Mouse (Mus musculus): ENCODE measurements at regions not wholly inside any gene's neighbourhood (a gene's known extent, or its start where the extent isn't known, plus 50 kb on each side); places are given as distances from the start of the nearest gene placed in this dataset.

DNA sequence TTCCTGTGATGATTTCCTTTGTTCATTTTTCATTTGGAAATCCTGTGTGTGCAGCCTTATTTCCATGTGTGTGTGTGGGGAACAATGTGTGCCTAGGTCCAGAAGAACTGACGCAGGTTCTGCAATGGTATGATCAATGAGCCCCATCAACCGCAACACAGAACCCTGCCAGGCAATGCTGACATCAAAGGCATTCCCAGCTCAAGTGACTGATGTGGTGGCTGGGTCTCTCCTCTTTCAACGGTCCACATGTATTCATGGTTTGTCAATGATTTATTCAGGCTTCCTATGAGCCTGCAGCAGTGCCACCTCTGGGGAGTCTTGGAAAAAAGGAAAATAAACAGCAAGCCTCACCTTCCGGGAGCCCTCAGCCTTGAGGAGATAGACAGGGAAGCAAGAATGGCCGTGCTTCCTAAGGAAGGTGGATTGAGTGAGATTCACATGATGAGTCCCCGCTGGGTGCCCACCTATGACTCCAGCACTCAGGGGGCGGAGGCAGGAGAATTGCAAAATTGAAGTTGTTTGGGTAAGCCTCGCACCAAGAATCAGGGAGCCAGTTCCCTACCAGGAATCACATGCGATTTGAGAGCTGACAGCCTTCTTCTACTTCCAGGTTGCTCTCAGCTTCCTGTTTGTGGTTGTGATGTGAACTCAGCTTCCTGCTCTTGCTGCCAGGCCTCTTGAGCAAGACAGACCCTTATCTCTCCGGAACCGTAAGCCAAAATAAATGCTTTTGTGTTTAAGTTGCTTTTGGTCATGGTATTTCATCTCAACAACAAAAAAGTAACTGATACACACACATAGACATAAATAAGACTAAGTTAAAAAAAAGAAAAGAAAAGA is 61.2 kb upstream of the Hk2 start:
- TF ChIP-seq CTCF (IDR thresholded peaks at IDR 0.05; ENCODE audit: low read depth): no peak
- no peak for TF ChIP-seq EP300 (IDR thresholded peaks at IDR 0.05; ENCODE audit: low read depth)
